Mouse (Mus musculus): ENCODE measurements around the gene Slc46a2. TPM values are rescaled to one million over a fixed set of nuclear protein-coding genes. Genes with fewer than 3 reads are reported as not detected.

Slc46a2 gene
- total RNA-seq, 2 experiments from 2014 or later: 0.12 to 0.93 TPM

DNA sequence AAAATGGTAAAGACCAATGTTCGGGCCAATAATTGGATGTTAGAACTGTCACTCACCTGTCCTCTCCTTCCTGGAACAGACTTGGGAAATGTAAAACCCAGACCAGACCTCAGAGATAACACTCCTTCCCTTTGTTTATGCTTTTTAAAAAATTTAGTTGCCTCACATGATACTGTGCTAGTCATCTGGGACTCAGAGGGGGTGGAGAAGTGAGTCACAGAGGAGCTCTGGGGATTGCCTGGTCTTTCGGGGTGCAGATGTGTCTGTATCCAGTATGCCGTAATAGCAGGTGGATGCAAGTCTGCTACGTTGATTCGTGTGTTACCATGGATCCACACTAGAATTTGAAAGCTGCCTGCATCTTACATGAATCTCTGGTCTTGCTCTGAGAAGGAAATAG lies 22.1 kb downstream of the Slc46a2 start:
- intact Hi-C loops (cut with DNase I): no loop called here
- no peak for DNase-seq

DNA sequence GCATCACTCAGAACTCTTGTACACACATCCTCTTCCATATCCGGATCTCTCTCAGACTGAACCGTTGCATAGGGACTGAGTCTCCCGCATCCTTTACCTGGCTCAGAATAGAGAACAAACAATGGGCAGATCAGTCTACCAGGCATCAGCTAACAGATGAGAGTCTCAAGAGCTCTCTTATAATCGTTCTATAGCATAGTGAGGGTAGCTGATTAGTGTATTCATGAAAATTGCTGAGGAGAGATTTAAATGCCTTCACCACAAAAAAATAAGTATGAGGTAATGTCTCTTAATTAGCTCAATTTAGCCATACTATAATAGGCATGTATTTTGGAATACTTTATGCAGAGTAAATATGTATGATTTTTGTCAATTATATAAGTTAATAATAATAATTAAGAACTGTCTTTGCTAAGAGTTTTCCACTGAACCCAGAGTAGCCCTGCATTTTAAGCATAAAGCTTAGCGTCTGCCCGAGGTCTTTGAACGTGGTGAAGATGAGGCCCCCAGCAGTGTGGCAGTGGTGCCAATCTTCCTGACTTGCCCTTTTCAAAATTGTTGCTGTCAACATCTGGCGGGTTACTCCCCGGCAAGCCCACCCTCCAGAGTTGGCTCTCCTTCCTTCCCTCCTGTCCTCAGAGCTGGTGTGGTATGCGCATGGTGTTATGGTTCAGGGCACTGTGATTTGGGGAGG lies 23.0 kb downstream of the Slc46a2 start:
- DNase-seq: no peak
- intact Hi-C loops (cut with DNase I): no loop called here

DNA sequence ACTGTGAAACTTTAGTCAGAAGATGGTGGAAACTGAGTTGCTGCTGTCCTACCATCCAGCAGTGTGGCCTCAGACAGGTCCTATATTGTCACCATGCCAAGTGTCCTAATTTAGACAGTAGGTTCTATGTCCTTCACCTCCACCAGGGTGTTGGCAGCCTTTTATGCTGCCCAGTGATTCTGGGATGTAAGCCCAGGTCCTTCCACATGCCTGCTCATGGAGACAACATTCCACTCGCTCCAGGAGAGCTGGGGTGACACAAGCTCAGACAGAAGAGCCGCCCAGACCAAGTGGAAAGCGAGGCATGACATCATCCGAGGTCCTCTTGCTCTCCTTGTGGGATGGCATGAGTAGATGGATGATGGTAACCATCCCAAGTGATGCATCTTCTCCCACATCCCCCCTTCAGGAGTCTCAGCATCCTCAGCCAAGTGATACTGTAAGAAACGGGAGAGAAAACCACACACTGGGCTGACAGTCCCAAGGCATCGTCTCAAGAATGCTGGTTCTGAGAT lies 24.7 kb downstream of the Slc46a2 start:
- peak; percentile 26 to 58 for DNase-seq
- intact Hi-C loops (cut with DNase I): no loop called here

DNA sequence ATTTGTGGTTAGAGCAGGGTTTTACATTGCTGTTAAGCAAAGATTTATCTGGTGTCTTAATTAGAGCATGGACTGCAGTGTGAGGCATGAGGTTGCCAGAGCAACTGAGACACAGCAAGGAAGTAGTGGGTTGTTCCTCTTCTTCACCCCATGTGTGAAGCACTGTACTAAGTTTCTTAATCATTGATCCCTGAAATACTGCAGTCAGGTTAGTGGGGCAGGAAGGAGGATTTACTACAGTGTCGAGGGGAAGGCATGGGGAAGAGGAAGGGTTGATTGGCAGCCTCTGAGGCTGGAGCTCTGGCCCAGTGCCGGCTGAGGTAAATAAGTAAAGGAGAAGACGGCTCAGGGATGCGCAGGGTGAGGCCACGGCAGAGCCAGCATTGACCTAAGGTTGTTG lies 26.8 kb downstream of the Slc46a2 start:
- intact Hi-C loops (cut with DNase I): no loop called here
- no peak for DNase-seq

DNA sequence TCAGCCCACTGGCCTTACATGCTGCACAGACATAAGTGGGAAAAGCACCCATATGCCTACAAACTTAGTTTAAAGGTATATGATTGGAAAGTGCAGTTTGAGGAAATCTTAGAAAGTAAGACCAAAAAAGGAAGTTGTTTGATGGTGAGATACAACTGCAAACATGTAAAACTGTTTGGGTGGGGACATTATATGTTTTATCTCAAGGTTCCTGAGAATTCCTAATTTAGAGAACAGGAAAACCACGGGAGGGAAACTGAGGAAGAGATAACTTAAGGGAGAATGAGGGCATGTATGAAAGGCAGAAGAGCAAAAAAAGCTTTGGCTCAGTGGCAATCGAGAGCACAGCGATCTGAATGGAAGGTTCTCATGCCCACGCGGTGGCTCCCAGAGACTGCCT lies 27.8 kb downstream of the Slc46a2 start:
- DNase-seq: no peak
- intact Hi-C loops (cut with DNase I): no loop called here

DNA sequence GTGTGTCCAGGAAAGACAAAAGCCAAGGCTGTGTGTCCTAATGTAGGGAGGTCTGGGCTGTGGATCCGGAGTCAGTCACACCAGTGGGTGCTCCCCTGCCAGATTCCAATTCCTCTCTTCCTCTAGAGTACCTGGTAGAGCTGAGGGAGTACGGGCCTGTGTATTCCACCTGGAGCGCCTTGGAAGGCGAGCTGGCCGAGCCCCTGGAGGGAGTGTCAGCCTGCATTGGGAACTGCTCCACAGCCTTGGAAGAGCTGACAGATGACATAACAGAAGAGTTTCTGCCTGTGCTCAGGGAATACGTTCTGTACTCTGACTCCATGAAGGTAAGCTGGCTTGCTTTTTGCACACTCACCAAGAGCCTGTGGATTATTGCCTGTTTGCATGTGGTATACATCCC lies 28.6 kb downstream of the Slc46a2 start:
- intact Hi-C loops (cut with DNase I): no loop called here
- DNase-seq: no peak

DNA sequence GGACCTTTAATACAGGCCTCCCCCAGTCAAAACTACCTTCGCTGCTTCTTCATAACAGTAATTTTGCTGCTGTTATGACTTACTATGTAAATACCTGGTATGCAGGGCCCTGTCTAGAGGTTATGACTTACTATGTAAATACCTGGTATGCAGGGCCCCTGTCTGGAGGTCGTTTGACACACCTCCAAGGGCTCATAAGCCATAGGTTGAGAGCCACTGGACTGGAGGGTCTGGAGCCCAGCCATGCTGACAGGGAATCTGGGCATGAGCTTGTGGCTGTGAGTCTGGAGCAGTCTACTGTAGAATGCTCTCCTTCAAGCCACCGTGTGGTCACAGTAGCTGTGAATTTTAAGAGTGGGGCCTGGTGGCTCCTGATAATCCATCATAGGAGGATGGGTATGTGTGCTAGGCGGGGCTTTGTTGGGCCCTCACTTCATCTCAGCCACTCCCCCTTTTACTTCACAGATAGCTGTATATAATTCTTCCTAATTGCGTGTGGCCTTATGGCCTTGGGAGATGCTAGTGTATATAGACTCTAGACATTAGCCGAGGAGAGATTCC lies 30.6 kb downstream of the Slc46a2 start:
- DNase-seq: no peak
- intact Hi-C loops (cut with DNase I): no loop called here

DNA sequence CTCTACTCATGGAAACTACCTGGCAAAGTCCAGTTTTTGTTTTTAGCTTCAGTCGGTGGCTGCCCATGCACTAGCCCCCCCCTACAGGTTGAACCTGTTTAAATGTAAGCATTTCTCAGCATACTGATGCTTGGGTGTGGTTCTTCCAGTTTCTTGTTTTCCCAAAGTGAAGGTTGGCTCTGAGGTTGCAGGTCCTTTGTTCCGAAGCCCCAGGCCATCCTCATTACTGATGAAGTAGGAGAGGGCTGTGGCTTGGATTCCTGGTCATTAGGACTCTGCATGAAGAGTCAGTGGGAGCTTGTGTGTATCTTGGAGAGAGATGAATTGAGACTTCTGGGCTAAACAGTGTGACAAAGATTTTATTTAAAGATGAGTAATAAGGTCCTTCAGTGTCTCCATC lies 33.6 kb downstream of the Slc46a2 start:
- intact Hi-C loops (cut with DNase I): no loop called here
- DNase-seq: no peak

DNA sequence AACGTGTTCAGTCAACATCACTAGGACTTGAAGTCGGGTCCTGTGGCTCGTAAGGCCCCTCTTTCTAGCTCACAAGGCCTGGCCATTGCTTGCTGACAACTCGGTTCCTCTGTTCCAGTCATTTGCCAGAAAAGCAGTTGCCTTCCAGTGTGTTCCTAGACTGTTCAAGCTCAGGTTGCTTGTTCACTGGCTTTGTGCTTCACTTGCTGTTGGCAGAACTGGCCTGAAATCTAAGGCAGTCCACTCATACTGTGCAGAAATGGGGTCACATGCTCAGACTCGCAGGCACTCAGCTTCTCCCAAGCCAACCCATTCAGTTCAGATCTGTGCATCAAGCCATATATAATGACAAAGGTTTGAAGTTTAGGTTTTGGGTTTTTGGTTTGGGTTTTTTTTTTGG lies 34.1 kb downstream of the Slc46a2 start:
- DNase-seq: no peak
- intact Hi-C loops (cut with DNase I): no loop called here

DNA sequence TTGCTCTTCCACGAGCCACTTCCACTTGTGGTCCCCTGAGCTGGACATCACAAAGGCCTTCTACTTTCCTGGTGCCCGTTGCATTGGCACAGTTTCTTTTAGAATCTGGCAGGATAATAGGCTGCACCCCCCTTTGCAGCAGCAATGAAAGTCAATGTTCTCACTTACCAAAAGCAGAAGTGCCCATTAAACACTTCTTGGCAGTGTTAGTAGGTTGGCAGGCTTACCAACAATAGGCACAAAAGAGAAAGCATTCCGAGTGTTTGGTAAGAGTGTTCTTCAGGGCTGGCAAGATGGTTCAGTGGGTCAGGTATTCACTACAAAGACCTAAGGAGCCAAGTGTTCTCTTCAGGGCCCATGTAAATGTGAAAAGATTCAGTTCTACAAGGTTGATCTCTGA lies 35.4 kb downstream of the Slc46a2 start:
- no peak for DNase-seq
- intact Hi-C loops (cut with DNase I): no loop called here

DNA sequence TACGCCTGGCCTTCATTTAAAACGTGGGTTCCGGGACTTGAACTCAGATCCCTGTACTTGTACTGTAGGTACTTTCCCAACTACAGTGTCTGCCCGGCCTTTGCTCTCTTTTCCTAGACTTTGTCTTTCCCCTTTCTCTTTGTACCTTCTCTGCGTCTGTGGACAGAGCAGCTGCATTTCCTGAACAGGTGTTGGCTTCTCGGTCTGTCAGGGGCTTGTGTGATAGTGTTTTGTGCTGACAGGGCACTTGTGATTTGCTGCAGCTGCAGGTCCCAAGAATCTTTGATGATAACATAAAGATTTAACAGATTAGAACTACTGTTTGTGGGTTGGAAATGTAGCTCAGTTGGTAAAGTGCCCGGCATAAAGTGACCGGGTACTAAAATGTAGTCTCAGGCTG lies 36.3 kb downstream of the Slc46a2 start:
- intact Hi-C loops (cut with DNase I): no loop called here
- DNase-seq: no peak

DNA sequence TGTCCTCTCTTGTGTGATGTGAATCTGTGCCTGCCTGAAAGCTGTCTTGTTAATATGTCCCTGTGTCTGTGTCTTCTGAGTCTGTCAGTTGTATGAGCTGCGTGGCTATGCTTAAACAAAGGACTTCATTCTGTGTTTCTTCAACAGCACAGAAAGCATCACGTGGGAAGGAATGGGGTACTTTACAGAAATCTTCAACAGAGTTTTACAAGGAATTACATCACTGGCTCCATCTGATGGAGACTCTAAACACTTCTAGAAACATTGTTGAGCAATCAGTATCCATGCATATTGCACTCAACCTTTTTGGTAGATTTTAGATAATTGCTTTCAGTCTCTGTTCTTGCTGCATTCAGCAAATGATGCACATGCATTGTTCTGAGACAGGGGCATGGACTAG lies 37.8 kb downstream of the Slc46a2 start:
- intact Hi-C loops (cut with DNase I): no loop called here

DNA sequence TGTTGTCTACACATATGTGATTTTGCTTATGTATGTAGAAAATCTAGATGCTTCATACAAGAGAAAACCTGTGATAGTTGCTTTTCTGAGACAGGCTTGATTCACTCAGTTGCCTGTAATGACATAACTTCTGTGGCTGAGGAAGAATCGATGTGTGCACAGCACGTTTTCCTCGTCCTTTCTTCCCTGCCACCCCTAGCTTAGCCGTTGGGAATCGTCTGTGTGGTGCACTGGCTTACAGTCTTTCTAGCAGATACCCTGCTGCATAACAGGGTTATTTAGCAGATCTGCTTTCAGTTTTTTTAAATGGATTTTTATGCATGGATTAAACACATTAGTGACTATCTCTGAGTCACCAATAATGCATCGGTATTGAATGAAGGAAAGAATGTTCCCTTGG lies 38.3 kb downstream of the Slc46a2 start:
- intact Hi-C loops (cut with DNase I): no loop called here

More for the DNA sequence above, 37.8 kb downstream of the Slc46a2 start:
- no peak for DNase-seq

DNA sequence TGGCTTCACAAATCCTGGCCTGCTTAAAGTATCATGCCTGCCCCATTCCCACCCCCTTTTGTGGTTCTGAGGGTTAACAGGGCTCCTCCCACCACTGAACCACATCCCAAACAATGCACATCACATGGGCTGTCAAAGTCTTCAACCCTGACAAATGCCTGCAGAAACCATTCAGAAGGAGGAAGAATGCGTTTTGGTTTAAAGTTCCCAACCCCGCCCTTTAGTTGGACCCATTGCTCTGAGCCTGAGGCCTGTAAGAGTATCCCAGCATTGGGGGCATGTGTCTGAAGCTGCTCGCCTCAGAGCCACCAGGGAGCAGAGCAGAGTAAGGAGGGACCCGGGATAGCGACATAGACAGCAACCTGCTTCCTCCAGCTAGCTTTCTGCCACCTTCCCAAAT lies 41.0 kb downstream of the Slc46a2 start:
- DNase-seq: no peak
- intact Hi-C loops (cut with DNase I): loop anchor here (5.0 kb wide), 1 partner anchor 257 kb away; no protein-coding TSS in a partner anchor

More for the DNA sequence above, 38.3 kb downstream of the Slc46a2 start:
- DNase-seq: no peak

DNA sequence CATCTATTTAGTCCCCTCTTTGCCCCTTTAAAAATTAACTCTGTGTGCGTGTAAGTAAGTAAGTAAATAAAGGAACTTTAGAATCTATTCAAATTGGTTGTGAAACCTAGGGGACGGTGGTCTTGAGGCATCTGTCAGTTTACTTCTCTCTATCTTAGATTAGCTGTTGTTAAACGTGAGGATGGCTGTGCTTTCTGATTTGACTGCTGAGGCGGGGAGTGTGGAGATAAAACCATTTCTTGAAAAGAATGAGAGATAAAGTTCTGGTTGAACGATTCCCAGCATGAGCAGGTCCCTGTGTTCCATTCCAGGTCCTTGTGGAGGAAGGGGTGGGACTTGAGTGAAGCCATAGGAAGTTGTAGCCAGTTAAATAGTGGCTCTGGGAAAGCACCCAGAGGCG lies 41.6 kb downstream of the Slc46a2 start:
- intact Hi-C loops (cut with DNase I): loop anchor here (5.0 kb wide), 1 partner anchor 256 kb away; no protein-coding TSS in a partner anchor
- DNase-seq: no peak

DNA sequence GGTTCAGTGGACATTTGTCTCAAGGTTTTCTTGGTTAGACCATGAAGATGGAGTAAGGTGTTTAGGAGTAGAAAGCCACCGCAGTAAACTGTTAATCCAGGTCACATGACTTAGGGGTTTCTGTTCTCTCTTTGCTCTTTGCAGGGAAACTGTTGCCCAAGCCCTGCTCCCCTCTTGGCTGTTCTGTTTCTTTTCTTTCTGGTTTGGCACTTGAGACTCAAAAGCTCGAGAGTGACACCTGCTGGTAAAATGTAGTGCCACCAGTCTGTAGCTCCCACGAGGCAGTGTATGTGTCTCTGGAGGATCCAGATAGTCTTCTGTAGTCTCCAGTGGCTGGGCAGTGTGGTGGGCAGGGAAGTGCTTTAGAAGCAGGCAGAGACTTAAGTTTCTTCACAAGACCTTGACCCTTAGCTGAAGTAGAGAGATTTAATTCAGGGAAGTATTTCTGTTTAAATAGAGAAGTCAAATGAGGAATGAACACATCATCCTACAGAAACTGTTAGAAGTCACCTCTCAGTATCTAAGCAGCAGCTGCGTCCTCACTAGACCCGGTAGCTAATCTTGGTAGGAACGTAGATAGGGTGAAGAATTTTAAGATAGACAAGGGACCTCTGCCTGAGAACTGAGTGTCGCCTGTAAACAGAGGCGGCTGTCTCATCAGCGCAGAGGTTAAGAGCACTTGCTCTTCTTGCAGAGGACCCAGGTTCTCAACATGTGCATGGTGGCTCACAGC lies 43.8 kb downstream of the Slc46a2 start:
- intact Hi-C loops (cut with DNase I): loop anchor here (1.0 to 5.0 kb wide), 4 partner anchors 20 to 254 kb away; no protein-coding TSS in a partner anchor

DNA sequence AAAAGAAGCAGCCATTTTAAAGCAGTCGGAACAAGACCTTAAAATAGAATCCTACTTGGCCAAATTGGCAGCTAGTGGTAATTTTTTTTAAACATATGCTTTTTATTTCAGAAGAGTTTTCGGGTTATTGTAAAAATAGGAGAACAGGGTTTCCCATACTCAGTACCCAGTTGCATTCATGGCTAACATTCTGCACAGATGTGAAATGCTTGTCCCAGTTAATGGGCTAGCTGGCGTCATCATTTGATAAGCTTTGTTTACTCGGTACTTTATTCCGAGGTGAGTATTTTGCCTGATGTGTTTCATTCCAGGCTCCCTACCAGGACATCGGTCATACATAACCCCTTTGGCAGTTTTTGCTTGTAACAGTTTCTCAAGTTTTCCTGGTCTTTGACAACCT lies 44.4 kb downstream of the Slc46a2 start:
- intact Hi-C loops (cut with DNase I): loop anchor here (2.0 to 5.0 kb wide), 3 partner anchors 20 to 253 kb away; no protein-coding TSS in a partner anchor
- DNase-seq: no peak

More for the DNA sequence above, 43.8 kb downstream of the Slc46a2 start:
- DNase-seq: peak; percentile 77 to 87

DNA sequence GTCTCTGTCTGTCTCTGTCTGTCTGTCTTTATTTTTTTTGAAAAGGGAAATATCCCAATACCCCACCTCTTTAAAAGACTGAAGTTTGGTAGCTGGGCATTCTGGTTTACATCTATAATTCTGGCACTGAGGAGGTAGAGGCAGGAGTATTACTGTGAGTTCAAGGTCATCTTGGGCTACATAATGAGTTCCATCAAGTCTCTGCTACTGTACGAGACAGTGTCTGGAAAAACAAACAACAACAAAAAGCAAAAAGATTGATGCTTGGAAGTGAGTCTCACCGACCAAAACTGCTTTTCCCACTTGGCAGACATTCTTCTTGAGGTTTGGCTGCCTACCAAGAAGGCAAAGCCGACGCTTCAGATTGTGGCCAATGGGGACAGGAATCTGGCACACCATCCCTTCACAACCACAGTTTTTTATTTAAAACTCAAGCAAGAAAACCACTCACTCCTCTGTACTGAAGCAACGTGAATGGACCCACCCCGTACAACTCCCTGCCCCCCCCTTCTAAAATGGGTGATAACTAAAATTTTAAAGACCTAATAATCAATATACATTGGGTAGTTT lies 45.3 kb downstream of the Slc46a2 start:
- peak; percentile 40 to 61 for DNase-seq
- intact Hi-C loops (cut with DNase I): loop anchor here (2.0 to 5.0 kb wide), 3 partner anchors 19 to 252 kb away; no protein-coding TSS in a partner anchor

DNA sequence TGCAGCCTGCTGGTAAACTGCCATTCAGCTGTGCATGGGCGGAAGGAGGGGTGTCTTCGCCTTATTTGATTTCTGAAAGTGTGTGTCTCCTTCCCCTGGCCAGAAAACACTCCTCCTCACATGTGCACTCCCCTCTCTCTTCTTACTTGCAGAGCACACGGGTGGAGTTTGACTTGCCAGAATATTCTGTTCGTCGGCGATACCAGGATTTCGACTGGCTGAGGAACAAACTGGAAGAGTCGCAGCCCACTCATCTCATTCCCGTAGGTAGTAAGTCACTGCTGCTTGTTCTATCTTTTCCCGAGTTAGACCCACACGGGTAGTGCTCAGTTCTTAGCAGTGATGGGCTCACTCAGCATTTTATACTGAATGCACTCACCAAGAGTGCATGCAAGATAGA lies 46.8 kb downstream of the Slc46a2 start:
- intact Hi-C loops (cut with DNase I): no loop called here

DNA sequence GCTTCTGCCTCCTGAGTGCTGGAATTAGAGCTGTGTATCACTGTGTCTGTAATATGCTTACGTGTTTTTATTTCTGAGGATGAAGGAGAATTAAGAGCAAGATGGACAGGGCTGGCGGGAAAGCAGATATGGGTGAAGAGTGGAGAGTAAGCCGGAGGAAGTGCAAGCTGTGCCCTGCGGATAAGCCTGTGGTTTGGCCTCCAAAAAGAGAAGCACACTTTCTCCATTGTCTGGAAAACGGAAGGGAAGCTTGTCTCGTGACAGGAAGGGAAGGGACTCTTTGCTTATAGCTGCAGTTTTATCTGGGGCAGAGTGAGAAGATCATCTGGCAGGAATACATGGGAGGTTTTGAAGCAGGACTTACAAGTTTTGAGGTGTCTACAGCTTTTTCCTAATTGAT lies 51.0 kb downstream of the Slc46a2 start:
- DNase-seq: no peak
- intact Hi-C loops (cut with DNase I): no loop called here

More for the DNA sequence above, 46.8 kb downstream of the Slc46a2 start:
- no peak for DNase-seq

DNA sequence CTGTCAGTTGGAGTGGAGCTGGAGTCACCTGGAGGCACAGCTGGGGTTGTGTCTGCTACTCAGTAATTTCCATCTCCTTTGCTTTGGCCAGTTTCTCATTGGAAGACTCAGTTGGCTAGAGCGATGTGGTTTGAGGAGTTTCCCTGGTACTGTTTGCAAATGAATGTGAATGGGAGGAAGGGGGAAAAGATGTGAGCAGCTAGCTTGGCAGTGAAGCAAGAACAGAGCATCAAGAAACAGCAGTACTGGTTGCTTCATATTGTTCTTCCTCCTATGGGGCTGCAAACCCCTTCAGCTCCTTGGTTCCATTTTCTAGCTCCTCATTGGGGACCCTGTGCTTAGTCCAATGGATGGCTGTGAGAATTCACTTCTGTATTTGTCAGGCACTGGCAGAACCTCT lies 52.5 kb downstream of the Slc46a2 start:
- no peak for DNase-seq
- intact Hi-C loops (cut with DNase I): no loop called here

All from heart, postnatal 14 days (tissue).